Mouse (Mus musculus) myocyte (in vitro differentiated cells): ENCODE data around the gene Fgd4.

Source experiments
- CEBPB ChIP-seq: IDR thresholded peaks from 2 replicates; pipeline ENCODE4 v1.6.1; 2011; ENCODE audit warnings: mild to moderate bottlenecking, moderate library complexity; ENCODE audit not compliant: poor library complexity, insufficient read depth, severe bottlenecking
- E2F4 ChIP-seq: IDR thresholded peaks from one replicate; pipeline ENCODE4 v1.6.1; 2011; ENCODE audit warnings: mild to moderate bottlenecking, control low read depth, moderate library complexity; ENCODE audit not compliant: insufficient read depth
- MAX ChIP-seq: IDR thresholded peaks from one replicate; pipeline ENCODE4 v1.6.1; 2011; ENCODE audit warnings: low read depth, mild to moderate bottlenecking, control low read depth
- MYOD1 ChIP-seq, 3 experiments: IDR thresholded peaks; one replicate each; pipeline ENCODE4 v1.6.1; 2011; ENCODE audit warnings: control low read depth in 2 of 3, low read depth in 2 of 3, mild to moderate bottlenecking in 2 of 3, moderate library complexity in 1 of 3; ENCODE audit not compliant: insufficient read length in 2 of 3, control insufficient read depth in 1 of 3
- MYOG ChIP-seq, 3 experiments: IDR thresholded peaks; one replicate each; pipeline ENCODE4 v1.6.1; 2011; ENCODE audit warnings: control low read depth in 2 of 3, low read depth in 2 of 3, mild to moderate bottlenecking in 2 of 3; ENCODE audit not compliant: insufficient read length in 2 of 3, control insufficient read depth in 1 of 3, insufficient read depth in 1 of 3
- POLR2A ChIP-seq: IDR thresholded peaks from one replicate; pipeline ENCODE4 v1.6.1; 2011; ENCODE audit warnings: low read depth, mild to moderate bottlenecking, control low read depth, moderate library complexity; ENCODE audit not compliant: insufficient read length
- POLR2AphosphoS2 ChIP-seq: IDR thresholded peaks from one replicate; pipeline ENCODE4 v1.6.1; 2011; ENCODE audit warnings: low read depth, control low read depth; ENCODE audit not compliant: insufficient read length
- REST ChIP-seq: IDR thresholded peaks from one replicate; pipeline ENCODE4 v1.6.1; 2011; ENCODE audit warnings: mild to moderate bottlenecking, control low read depth, moderate library complexity; ENCODE audit not compliant: insufficient read depth, insufficient read length
- TCF12 ChIP-seq: IDR thresholded peaks from one replicate; pipeline ENCODE4 v1.6.1; 2011; ENCODE audit warnings: mild to moderate bottlenecking, control low read depth; ENCODE audit not compliant: poor library complexity, insufficient read depth, severe bottlenecking
- USF1 ChIP-seq: IDR thresholded peaks from one replicate; pipeline ENCODE4 v1.6.1; 2011; ENCODE audit warnings: low read depth, mild to moderate bottlenecking, control low read depth, moderate library complexity

DNA sequence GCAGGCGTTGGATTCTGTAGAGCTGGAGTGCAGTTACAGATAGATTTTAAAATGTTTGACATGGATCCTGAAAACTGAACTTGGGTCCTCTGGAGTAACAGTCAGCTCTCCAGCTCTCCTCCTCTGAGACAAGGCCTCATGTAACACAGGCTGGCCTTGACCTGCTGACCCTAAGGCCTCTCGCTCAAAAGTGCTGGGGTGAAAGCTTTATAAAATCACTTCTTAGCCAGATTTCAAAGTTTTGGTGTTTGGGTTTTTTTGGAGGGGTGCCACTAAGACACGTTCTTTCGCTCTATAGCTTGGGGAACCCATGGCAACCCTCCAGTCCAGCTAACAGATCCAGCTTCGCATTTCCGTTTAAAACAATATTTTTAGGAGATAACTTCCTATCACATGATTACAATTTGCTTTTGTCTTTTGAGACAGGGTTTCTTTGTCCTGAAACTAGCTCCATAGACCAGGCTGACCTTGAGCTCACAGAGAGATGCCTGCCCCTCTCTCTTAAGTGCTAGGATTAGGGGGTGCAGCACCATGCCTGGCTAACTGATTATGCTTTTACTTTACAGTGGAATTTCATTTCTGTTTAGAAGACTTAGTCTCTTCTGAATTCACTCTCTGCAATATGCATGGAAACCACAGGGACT, 74.1 kb downstream of the Fgd4 start:
- TF ChIP-seq POLR2A (no peak), E2F4 (no peak), MAX (no peak), TCF12 (no peak), MYOD1 (IDR thresholded peaks at IDR 0.05; ENCODE audit: control insufficient read depth in 1 of 3, insufficient read length in 2 of 3, low read depth in 2 of 3) (no peak), POLR2AphosphoS2 (no peak), USF1 (no peak), CEBPB (no peak), REST (no peak), MYOG (IDR thresholded peaks at IDR 0.05; ENCODE audit: control insufficient read depth in 1 of 3, insufficient read depth in 1 of 3, insufficient read length in 2 of 3, low read depth in 2 of 3) (no peak)
